In genomic region chr17:9764041-9764606, GRCm38 (mm10) we compare ENCODE assay signal across 8 mouse cellular contexts.
A peak's percentile ranks its signal among the peaks of the same experiment; 100 is the strongest.
DNase-seq lines count a peak whose midpoint lies in the region; ATAC-seq and TF ChIP-seq lines count a peak whose summit lies in the region.

No protein-coding gene starts in this region.

- ATAC-seq in hindbrain, embryonic 11.5 days (ENCODE audit: low FRiP score) = peak; percentile 36; the same call in 1 of the 2 replicates
- ATAC-seq in midbrain, embryonic 14.5 days (ENCODE audit: low FRiP score, low TSS enrichment) = 0 out of 2 replicates have a peak, but pooled peaks have one; percentile 21

- WGBS in hindbrain, embryonic 11.5 days = 5% methylated on average over 9 of the region's 9 CpGs
- WGBS in midbrain, embryonic 14.5 days = 2% methylated on average over 8 of the region's 9 CpGs

- peak overlapping the region; percentile 39 for H3K4me2 ChIP-seq in hindbrain, embryonic 11.5 days (replicated peaks; ENCODE audit: low read depth, low read length)
- H3K4me2 ChIP-seq in midbrain, embryonic 14.5 days (ENCODE audit: low read length) = peak overlapping the region; percentile 71

- no peak for TF ChIP-seq CTCF in gastrocnemius, adult 2 months (IDR thresholded peaks at IDR 0.05)

- H3K4me3 ChIP-seq in gastrocnemius, adult 2 months = peak overlapping the region; percentile 71
- peak overlapping the region; percentile 32 for H3K4me3 ChIP-seq in hindbrain, embryonic 11.5 days (ENCODE audit: low read depth, low read length)
- H3K4me3 ChIP-seq in midbrain, embryonic 14.5 days (replicated peaks; ENCODE audit: low read depth, low read length) = peak overlapping the region; percentile 22

- no peak for DNase-seq in gastrocnemius, adult 2 months
- no peak for DNase-seq in gastrocnemius, adult 18-20 months (ENCODE audit: low spot score)
- DNase-seq in cerebellum, postnatal 36 days = peak; percentile 21 to 32
- DNase-seq in hindbrain, embryonic 11.5 days (ENCODE audit: low spot score) = peak; percentile 63
- peak; percentile 47 for DNase-seq in midbrain, embryonic 14.5 days
- DNase-seq in yolk sac, embryonic 10.5 days (ENCODE audit: low spot score) = no peak
- DNase-seq in adrenal gland, postnatal 25 days = no peak
- DNase-seq in ovary, postnatal 10 days (ENCODE audit: low spot score) = no peak

- no peaks in the 10 kb centered on the region for H3K9me3 ChIP-seq in hindbrain, embryonic 11.5 days (ENCODE audit: control insufficient read depth, low read length)
- no peaks in the 10 kb centered on the region for H3K9me3 ChIP-seq in midbrain, embryonic 14.5 days (ENCODE audit: control insufficient read depth, low read length)

- intact Hi-C loops in gastrocnemius, adult 2 months (cut with DNase I) = loop anchor here (2.0 to 10.0 kb wide), 2 partner anchors 129 to 271 kb away; no protein-coding TSS in a partner anchor

- no peaks in the 10 kb centered on the region for H3K27me3 ChIP-seq in hindbrain, embryonic 11.5 days (ENCODE audit: control insufficient read depth, insufficient read depth, low read length)
- H3K27me3 ChIP-seq in midbrain, embryonic 14.5 days (ENCODE audit: control insufficient read depth, insufficient read depth, low read length) = no peaks in the 10 kb centered on the region

- H3K36me3 ChIP-seq in hindbrain, embryonic 11.5 days (ENCODE audit: control insufficient read depth, insufficient read depth, low read length) = no peaks in the 10 kb centered on the region
- no peaks in the 10 kb centered on the region for H3K36me3 ChIP-seq in midbrain, embryonic 14.5 days (ENCODE audit: control insufficient read depth, insufficient read depth, low read length)

- H3K4me1 ChIP-seq in hindbrain, embryonic 11.5 days (replicated peaks; ENCODE audit: control insufficient read depth, insufficient read depth, low read length) = peaks cover 5% of the 10 kb centered on the region; the same call in 1 of the 2 replicates
- H3K4me1 ChIP-seq in midbrain, embryonic 14.5 days (ENCODE audit: control insufficient read depth, insufficient read depth, low read length) = peaks cover 35% of the 10 kb centered on the region

- H3K27ac ChIP-seq in gastrocnemius, adult 2 months = peak overlapping the region; percentile 76
- peak overlapping the region; percentile 74 for H3K27ac ChIP-seq in hindbrain, embryonic 11.5 days (ENCODE audit: low read depth, low read length)
- peak overlapping the region; percentile 81 for H3K27ac ChIP-seq in midbrain, embryonic 14.5 days (replicated peaks; ENCODE audit: low read depth, low read length)

- peak overlapping the region; percentile 35 for H3K9ac ChIP-seq in hindbrain, embryonic 11.5 days (ENCODE audit: low read depth, low read length)
- peak overlapping the region; percentile 31 for H3K9ac ChIP-seq in midbrain, embryonic 14.5 days (replicated peaks; ENCODE audit: low read length)

Comparison
In these comparisons a context has a peak if more than half of its experiments do, and no peak if none do; other contexts are left out.
1. DNase-seq: peak in cerebellum, postnatal 36 days (2 of 2), hindbrain, embryonic 11.5 days (single experiment) and midbrain, embryonic 14.5 days (single experiment); none in gastrocnemius, adult 2 months (single experiment), gastrocnemius, adult 18-20 months (single experiment), yolk sac, embryonic 10.5 days (single experiment), adrenal gland, postnatal 25 days (single experiment) and ovary, postnatal 10 days (single experiment).
2. Peak in every context shown above with its lines, with median percentiles within 50 percentile points of each other: H3K27ac ChIP-seq and H3K4me3 ChIP-seq.